ENCODE assay signal across 15 mouse cellular contexts in genomic region chr6:48803406-48804051, GRCm38 (mm10). TPM values are rescaled to one million over a fixed set of nuclear protein-coding genes. Genes with fewer than 3 reads are reported as not detected.
"Had no signal": no experiment of that assay in that cellular context is flagged by ENCODE, and none has a peak within 500 bp of the region (broad histone marks: within the 10 kb centered on the region; RNA-seq: fewer than 3 reads in every experiment).

No protein-coding gene starts in this region.

- H3K4me1 ChIP-seq: limb, embryonic 13.5 days; neural tube, embryonic 15.5 days had no signal

- H3K4me2 ChIP-seq: limb, embryonic 13.5 days; midbrain, embryonic 11.5 days; neural tube, embryonic 15.5 days had no signal

- H3K36me3 ChIP-seq: limb, embryonic 13.5 days; neural tube, embryonic 15.5 days had no signal

- H3K4me3 ChIP-seq: layer of hippocampus, adult 2 months; limb, embryonic 13.5 days; megakaryocyte, embryonic 14.5 days; neural tube, embryonic 15.5 days had no signal

- H3K27ac ChIP-seq: layer of hippocampus, adult 2 months; limb, embryonic 13.5 days; liver, embryonic 14.5 days; macrophage; neural tube, embryonic 15.5 days had no signal

- H3K9me3 ChIP-seq: limb, embryonic 13.5 days; neural tube, embryonic 15.5 days had no signal

- DNase-seq: left cerebral cortex, postnatal 4 days; lung, adult 18-20 months; thymus, adult 2 months; thymus, postnatal 25 days had no signal

- H3K27me3 ChIP-seq: limb, embryonic 13.5 days; neural tube, embryonic 15.5 days had no signal

- ATAC-seq: midbrain, embryonic 16.5 days had no signal

- H3K9ac ChIP-seq: limb, embryonic 13.5 days; liver, embryonic 14.5 days; neural tube, embryonic 15.5 days had no signal

RNA-seq across cellular contexts. Expression of gene Gimap3, which starts 32.9 kb away (rescaled TPM):
- polyA plus RNA-seq: kidney, embryonic 14.5 days; limb, embryonic 13.5 days; midbrain, embryonic 11.5 days; midbrain, embryonic 16.5 days; neural tube, embryonic 11.5 days; neural tube, embryonic 15.5 days; stomach, embryonic 14.5 days had no signal

RNA-seq across cellular contexts. Expression of gene Gimap5, which starts 57.5 kb away (rescaled TPM):
- polyA plus RNA-seq: macrophage had no signal
